Mouse (Mus musculus) lung, postnatal 25 days (tissue): ENCODE results near the gene Ssc5d.

ENCODE experiments used
- DNase-seq: peaks from one replicate; pipeline ENCODE4 v3.0.0; 2022; ENCODE audit warnings: low spot score

Gene Ssc5d

GRCm38 (mm10) chr7:4919971-4920370, 5.6 kb upstream of the Ssc5d start:
- DNase-seq = no peak

GRCm38 (mm10) chr7:4920496-4920895, 5.1 kb upstream of the Ssc5d start:
- DNase-seq = no peak

GRCm38 (mm10) chr7:4920976-4921823, 4.4 kb upstream of the Ssc5d start:
- no peak for DNase-seq

- DNase-seq = no peak
Observed at GRCm38 (mm10) chr7:4921824-4922482, 3.6 kb upstream of the Ssc5d start, which contains the start of gene Nat14. Gene Nat14, plus strand, starts transcription at chr7:4922028.

GRCm38 (mm10) chr7:4922508-4922907, 3.1 kb upstream of the Ssc5d start:
- peak; percentile 48 for DNase-seq

- DNase-seq = no peak
Observed at GRCm38 (mm10) chr7:4922931-4923565, 2.5 kb upstream of the Ssc5d start.

GRCm38 (mm10) chr7:4923586-4924364, 1.8 kb upstream of the Ssc5d start:
- no peak for DNase-seq

GRCm38 (mm10) chr7:4924483-4924882, 1.1 kb upstream of the Ssc5d start:
- no peak for DNase-seq

- DNase-seq = peak; percentile 42
Observed at GRCm38 (mm10) chr7:4924891-4925301, 689 bp upstream of the Ssc5d start.

- no peak for DNase-seq
Observed at GRCm38 (mm10) chr7:4926849-4927248, 1.3 kb downstream of the Ssc5d start.

GRCm38 (mm10) chr7:4927711-4928110, 2.1 kb downstream of the Ssc5d start:
- DNase-seq = no peak

GRCm38 (mm10) chr7:4928323-4928722, 2.7 kb downstream of the Ssc5d start:
- no peak for DNase-seq

- no peak for DNase-seq
Observed at GRCm38 (mm10) chr7:4933103-4933502, 7.5 kb downstream of the Ssc5d start.

GRCm38 (mm10) chr7:4934160-4934914, 8.8 kb downstream of the Ssc5d start:
- DNase-seq = no peak

- no peak for DNase-seq
Observed at GRCm38 (mm10) chr7:4936832-4937231, 11.2 kb downstream of the Ssc5d start.

- DNase-seq = no peak
Observed at GRCm38 (mm10) chr7:4937392-4937791, 11.8 kb downstream of the Ssc5d start.

- DNase-seq = peak; percentile 77
Observed at GRCm38 (mm10) chr7:4938456-4938855, 12.9 kb downstream of the Ssc5d start.

- peak; percentile 83 for DNase-seq
Observed at GRCm38 (mm10) chr7:4940068-4940479, 14.5 kb downstream of the Ssc5d start.

- no peak for DNase-seq
Observed at GRCm38 (mm10) chr7:4942673-4943072, 17.1 kb downstream of the Ssc5d start.

- peak; percentile 95 for DNase-seq
Observed at GRCm38 (mm10) chr7:4943223-4943815, 17.7 kb downstream of the Ssc5d start.

GRCm38 (mm10) chr7:4947855-4948254, 22.3 kb downstream of the Ssc5d start:
- peak; percentile 51 for DNase-seq
